Mouse (Mus musculus): ENCODE measurements around the gene Pla2g15. TPM values are rescaled to one million over a fixed set of nuclear protein-coding genes. Genes with fewer than 3 reads are reported as not detected.
A peak's percentile ranks its signal among the peaks of the same experiment; 100 is the strongest.

The Pla2g15 gene
- 10 to 100 TPM; 23.4 to 31.5 (median 26.9) TPM for total RNA-seq (2022)

DNA sequence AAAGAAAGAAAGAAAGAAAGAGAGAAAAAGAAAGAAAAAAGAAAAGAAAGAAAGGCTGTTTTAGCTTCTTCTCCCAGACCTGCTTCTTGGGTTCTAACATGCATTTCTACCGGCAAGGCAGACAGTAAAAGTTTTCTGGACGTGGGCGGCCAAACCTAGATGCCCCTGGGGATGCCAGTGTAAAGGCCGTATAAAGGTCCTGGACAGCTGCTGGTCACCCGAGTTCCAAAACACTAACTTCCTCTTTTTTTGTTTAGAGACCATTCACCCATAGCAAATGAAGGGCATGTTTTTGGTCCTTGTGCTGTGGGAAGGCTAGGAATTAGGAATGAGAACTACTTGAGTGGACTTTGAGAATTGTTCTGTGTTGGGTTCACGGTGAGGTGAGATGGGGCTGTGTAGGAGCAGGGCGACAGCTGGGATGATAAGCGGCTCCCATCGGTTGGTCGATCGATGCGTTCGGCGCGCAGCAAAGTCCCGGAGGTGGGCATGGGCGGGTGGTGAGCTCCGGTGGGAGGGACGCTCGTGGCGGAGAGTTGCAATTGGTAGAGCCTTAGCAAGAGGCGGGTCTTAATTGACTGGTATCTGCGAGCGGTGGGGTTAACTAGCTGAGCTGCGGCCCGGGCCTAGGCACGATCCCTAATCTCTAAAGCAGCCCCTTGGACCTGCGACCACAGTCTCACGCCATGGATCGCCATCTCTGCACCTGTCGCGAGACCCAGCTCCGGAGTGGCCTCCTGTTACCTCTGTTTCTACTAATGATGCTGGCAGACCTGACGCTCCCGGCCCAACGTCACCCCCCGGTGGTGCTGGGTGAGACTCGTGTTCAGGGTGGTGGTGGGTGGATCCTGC is at the start of gene Pla2g15:
Pla2g15 (plus strand) TSS at position 599 of the 852 bp plus-strand sequence.
- DNase-seq (ENCODE audit: low spot score in 2 of 2) = peak; percentile 83 to 91

DNA sequence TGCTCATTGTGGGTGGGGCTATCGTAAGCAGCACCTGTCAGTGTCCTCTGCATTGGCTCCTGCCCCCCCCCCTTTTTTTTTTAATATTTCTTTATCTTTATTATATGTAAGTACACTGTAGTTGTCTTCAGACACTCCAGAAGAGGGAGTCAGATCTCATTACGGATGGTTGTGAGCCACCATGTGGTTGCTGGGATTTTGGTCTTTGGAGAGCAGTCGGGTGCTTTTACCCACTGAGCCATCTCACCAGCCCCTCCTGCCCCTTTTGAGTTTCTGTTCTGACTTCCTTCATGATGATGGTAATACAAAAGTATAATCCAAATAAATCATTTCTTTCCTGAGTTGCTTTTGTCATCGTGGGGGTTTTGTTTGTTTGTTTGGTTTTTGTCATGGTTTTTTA is 47.9 kb upstream of the Pla2g15 start:
- DNase-seq (ENCODE audit: low spot score in 2 of 2) = no peak

DNA sequence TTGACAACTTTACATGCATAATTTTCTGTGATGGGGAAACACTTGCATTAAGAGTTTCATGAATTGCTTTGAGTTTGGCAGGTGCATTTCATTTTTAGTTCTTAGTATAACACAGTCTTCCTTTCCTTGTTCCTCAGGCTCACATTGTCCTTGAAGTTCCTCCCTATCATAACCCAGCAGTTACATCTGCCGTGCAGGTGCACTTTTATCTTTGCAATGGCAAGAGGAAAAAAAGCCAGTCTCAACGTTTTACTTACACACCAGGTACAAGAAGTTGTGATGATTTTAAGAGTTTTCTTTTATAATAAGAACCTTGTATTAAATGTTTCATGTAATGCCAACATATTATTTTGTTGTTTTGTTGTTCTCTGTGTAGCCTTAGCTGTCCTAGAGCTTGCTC is 46.3 kb upstream of the Pla2g15 start:
- DNase-seq (ENCODE audit: low spot score in 2 of 2) = no peak

DNA sequence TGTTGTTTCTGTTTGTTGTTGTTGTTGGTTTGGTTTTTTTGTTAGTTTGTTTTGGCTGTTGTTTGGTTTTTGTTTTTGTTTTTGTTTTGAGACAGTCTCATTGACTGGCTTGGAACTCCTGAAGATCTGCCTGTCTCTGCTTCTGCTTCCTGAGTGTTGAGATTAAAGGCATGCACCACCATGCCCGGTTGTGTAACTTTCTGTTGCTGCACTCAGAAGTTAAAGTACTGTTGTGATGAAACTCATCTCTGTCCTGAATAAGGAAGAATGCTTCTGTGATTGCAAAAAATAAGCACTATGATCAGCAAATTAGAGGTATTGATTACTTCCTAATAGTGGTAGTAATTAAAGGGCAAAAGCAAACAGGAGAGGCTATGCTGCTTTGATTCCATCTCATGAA is 44.0 kb upstream of the Pla2g15 start:
- DNase-seq (ENCODE audit: low spot score in 2 of 2) = no peak

DNA sequence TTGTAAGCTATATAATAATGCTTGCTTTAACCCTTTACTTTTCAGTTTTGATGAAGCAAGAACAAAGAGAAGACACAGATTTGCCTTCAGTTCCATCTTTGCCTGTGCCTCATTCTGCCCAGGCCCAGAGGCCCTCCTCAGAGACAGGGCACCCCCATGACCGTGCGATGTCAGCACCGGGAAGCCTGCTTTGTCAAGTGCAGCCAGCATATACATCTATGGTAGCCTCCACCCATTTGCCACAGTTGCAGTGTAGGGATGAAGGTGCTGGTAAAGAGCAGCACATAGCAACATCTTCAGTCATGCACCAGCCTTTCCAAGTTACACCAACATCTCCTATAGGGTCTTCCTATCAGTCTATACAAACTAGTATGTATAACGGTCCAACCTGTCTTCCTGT is 42.1 kb upstream of the Pla2g15 start:
- DNase-seq (ENCODE audit: low spot score in 2 of 2) = no peak

DNA sequence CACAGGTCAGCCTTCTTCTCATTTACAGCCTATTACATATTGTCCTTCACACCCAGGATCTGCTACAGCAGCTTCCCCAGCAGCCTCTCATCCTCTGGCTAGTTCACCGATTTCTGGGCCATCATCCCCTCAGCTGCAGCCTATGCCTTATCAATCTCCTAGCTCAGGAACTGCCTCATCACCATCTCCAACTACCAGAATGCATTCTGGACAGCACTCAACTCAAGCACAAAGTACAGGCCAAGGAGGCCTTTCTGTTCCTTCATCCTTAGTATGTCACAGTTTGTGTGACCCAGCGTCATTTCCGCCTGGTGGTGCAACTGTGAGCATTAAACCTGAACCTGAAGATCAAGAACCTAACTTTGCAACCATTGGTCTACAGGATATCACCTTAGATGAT is 41.5 kb upstream of the Pla2g15 start:
- DNase-seq (ENCODE audit: low spot score in 2 of 2) = no peak

DNA sequence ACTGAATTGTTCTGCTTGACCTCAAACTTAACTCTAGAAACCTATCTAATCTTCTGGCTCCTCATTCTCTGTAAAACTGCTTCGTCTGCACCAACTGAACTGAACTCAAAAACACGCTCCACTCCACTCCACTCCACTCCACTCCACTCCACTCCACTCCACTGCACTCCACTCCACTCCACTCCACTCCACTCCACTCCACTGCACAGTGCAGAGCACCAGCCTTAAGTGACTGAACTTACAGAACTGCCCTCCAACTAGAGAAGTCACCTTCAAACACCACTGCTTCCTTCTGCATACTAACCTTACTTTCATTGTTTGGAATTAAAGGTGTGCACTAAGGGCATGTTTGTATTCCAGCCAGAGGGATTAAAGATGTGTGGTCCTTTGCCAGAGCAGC is 38.2 kb upstream of the Pla2g15 start:
- DNase-seq (ENCODE audit: low spot score in 2 of 2) = no peak

DNA sequence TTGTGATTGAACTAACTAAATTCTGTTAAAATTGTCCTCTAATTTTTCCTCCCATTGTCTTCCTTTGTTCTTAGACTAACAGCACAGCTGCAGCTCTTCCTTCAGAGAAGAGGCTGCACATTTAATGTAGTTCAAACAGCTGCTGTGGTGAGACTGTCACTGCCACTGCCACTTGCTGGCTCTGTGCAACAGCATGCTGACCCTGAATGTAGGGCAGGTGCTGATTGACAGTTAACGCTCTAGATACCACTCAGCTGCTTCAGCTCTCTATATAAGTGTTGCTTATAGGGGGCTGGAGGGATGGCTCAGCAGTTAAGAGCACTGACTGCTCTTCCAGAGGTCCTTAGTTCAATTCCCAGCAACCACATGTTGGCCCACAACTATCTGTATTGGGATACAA is 37.7 kb upstream of the Pla2g15 start:
- no peak for DNase-seq (ENCODE audit: low spot score in 2 of 2)

DNA sequence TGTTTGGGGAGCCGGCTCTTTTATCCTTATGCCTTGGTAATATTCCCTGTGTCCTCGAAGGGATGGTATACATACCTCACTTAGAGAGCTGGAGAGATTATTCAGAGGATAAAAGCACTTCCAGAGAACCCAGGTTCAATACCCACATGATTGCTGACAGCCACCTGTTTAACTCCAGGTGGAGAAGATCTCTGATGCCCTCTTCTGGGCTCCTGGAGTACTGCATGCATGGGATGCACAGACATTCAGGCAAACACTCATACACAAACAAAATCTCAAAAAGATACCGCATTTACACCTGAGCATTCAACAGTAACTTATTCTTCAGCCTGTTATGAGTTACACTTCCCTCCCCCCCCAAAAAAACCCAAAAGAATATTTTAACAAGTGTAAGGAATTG is 34.3 kb upstream of the Pla2g15 start:
- DNase-seq (ENCODE audit: low spot score in 2 of 2) = no peak

DNA sequence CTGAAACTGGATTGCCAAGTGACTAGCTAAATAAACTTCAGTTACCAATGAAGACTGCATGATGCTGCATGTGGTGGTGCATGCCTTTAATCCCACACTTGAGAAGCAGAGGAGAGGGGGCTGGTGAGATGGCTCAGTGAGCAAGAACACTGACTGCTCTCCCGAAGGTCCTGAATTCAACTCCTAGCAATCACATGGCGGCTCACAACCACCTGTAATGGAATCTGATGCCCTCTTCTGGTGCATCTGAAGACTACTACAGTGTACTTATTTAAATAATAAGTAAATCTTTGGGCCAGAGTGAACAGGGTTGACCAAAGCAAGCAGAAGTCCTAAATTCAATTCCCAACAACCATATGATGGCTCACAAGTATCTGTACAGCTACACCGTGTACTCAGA is 26.8 kb upstream of the Pla2g15 start:
- DNase-seq (ENCODE audit: low spot score in 2 of 2) = no peak

DNA sequence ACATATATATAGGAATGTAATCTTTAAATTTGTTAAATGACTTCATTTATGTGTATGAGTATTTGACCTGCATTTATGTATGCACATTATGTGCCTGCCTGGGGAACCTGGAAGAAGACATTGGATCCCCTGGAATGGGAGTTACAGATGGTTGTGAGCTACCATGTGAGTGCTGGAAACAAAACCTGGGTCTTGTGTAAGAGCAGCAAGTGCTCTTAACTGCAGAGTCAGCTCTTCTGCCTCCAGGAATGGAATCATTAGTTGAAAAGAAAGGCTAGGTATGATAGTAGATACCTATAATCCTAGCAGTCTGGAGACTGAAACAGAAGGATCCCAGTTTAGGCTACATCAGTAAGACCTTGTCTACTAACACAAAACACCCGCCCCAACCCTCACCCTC is 24.1 kb upstream of the Pla2g15 start:
- no peak for DNase-seq (ENCODE audit: low spot score in 2 of 2)

DNA sequence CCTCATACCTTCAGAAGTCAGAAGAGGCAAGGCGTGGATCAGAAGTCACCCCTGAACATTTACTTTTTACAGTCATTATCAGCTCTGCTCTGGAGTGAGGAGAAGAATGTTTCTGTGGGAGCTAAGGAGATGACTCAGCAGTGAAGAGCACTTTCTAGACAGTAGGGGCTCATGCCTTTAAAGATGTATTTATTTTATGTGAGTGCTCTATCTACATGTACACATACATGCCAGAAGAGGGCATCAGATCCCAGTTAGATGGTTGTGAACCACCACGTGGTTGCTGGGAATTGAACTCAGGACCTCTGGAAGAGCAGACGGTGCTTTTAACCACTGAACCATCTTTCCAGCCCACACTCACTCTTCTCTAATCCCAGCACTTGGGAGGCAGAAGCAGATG is 23.1 kb upstream of the Pla2g15 start:
- DNase-seq (ENCODE audit: low spot score in 2 of 2) = no peak

DNA sequence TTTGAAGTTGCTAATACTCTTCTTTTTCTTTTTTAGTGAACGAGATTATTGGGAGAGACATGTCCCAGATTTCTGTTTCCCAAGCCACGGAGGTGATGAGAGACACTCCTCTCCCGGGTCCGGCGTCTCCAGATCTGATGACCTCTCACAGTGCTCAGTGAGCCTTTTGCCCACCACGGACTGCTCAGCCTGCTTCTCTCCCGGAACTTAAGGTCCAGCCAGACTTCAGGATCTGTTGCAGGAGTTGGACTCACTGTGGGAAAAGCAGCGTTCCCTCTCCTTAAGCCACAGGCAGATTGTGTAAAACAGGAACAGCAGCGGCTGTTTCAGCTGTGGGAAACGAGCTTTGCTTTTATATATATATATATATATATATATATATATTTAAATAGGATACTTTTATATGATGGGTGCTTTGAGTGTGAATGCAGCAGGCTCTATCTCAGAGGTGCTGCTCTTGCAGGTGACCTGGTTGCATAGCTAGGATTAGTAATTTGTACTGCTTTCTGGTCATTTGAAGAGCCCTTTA is 22.3 kb upstream of the Pla2g15 start:
- no peak for DNase-seq (ENCODE audit: low spot score in 2 of 2)

DNA sequence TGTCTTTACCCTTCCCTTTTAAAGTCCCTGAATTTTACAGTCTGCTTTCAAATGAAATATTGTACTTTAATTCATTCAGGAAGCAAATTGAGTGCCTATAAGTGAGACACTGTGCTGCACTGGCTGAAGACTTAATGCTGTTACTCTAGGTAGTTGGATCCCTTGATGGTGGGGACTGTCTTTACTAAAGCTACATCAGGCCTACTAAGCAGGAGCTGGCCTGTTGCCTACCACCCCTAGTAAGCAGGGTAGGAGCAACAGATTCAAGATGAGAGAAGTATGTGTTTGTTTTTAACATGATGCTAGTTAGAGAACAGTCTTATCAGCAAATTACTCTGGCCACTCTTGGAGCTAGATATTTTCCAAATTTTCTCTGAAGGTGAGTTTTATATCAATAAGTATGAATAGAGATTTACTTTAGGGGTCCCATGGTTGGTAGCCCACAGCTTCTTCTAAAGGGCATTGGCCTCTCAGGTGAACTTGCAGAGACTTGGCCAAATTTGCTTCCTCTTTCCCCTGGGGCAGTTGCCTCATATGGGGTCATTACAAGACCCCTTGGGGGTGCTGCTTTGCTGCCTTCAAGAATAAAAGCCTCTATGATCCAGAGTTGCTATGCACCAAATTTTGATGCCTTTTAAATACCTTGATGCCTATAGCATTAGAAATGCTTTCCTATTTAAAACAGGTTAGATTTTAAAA is 20.8 kb upstream of the Pla2g15 start:
- no peak for DNase-seq (ENCODE audit: low spot score in 2 of 2)

DNA sequence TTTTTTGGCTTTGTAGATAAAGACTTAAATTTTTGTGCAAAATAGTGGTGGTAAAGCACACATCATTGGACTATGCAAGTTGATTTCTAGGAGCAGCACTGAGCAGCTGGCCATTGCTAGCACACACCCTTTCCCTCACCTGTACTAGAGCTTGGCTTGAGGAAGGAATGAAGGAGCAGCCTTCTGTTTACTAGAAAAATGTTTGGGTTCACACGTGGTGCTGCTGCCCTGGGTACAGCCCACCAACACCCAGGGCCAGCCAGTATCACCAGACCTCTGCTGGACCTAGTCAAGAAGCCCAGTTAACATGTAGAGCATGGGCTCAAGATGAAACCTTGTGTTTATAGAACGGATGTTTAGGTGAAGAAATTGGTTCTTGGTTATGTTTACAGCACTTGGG is 20.2 kb upstream of the Pla2g15 start:
- no peak for DNase-seq (ENCODE audit: low spot score in 2 of 2)

DNA sequence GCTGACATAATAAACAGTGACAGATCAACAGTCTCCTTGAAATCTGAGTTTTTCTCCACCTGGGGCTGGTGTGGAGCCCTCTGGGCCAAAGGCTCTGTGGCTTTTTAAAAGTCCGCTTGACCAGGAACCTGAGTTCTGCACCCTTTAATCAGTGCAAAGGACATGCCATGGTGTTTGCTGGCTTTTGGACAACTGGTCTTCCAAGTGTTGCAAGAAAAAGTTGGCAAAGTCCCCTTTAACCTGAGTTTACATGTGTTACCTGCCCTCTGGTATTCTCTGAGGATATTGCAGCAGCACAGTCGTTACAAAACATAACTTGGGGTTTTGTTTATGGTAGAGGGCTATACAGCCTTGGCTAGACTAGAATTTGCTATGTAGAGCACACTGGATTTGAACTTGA is 19.7 kb upstream of the Pla2g15 start:
- no peak for DNase-seq (ENCODE audit: low spot score in 2 of 2)

DNA sequence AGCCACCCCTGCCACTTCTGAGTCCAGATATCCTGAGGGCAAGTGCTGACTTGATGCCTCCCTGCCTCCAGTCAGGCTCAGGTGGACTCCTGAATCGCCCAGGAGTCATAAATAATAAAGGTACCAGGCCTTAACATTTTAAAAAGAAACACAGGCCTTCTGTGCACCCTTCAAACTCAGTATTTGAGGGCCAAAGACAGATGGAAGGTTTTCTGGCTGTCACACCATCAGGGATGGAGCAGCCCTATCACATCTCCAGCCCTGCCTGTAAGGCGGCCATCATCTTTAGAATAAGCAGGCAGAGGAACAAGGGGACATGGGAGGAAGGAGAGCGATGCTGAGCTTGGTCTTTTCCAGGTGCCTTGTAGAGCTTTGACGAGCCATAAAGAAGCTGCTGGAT is 19.2 kb upstream of the Pla2g15 start:
- no peak for DNase-seq (ENCODE audit: low spot score in 2 of 2)

DNA sequence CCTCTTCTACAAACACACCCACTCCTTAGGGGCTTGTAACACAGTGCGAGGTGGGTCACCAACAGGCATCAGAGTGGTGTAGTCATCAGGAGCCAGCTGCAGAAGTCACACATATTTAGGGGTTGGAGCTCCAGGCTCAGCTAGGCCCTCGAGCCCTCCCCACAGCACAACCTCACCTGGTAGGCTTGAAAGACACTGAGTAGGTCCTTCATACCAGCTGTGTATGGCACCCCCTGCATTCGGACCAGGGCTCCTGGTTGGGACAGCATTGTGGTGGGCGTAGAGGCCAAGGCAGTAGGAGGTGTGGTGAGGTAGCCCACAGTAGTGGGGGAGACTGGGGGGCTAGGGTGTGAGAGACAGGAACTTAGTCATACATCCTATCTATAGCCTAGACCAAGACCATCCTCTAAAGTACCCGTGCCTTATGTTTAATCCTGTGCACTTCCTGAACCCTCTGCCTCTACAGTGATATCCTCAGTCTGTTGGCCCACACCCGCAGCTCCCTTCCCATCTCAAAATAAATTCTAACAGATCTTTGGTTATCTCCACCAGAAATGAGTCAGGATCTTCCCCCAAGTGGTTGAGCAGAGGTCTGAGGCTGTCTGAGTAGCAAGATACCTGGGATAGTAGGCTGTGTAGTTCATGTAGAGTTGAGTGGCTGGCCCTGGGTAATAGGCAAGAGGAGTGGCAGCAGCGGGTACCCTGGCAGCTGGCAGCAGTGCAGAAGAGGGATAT is 18.5 kb upstream of the Pla2g15 start:
- DNase-seq (ENCODE audit: low spot score in 2 of 2) = no peak

DNA sequence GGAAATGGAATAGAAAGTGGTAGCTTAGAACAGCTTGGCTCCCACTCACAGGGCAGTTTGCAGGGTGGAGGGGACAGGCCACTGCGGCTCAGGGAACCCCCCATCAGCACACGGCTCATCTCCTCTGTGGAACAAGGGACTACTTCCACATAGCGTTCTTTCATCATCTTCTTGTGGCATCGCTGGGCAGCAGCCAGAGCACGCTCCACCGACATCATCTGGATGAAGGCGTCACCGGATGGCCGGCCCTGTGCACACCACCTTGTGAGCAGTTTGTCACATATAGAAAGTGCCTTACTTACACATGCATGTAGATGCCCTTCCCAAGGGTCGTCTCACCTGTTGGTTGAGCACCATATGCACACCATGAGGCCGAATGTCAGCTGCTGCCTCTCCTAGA is 17.8 kb upstream of the Pla2g15 start:
- no peak for DNase-seq (ENCODE audit: low spot score in 2 of 2)

DNA sequence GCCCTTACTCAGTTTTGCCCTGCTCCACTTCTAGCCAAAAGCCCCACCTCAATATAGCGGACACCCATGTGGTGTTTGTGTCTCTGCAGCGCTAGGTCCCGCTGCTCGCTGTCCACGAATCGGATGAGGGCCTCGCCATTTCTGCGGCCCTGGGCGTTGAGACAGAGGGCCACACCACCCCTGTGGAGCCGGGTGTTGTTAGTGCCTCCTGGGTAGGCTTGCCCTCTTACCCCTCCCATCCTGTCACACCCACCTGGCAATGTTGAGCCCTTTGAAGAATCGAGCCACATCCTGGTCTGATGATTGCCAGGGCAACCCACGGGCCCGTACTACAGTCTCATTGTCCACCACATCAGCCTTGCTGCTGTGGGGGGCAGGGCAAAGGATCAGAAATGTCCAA is 16.7 kb upstream of the Pla2g15 start:
- no peak for DNase-seq (ENCODE audit: low spot score in 2 of 2)

DNA sequence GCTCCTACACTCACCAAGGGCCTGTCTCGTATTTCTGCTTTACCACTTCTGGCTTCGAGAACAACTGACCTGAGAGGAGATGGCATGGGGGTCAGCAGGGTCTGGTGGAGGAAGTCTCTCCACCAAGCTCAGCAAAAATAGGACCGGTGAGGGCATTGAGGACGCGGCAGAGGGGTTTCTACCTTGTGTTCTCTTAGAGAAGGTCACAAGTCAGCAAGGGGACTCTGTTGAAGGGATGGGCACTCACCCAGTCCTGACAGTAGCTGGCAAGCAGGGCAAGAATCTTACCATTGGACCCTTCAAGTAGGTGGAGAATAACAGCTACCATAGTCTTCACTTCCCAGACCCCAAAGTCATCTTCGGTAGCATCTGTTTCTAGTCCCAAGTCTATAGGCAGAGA is 16.3 kb upstream of the Pla2g15 start:
- DNase-seq (ENCODE audit: low spot score in 2 of 2) = no peak

All from left cerebral cortex, adult 8-10 months (tissue).